Mouse (Mus musculus) embryonic facial prominence, embryonic 14.5 days (tissue): ENCODE measurements at regions not wholly inside any gene's neighbourhood (a gene's known extent, or its start where the extent isn't known, plus 50 kb on each side); places are given as distances from the start of the nearest gene placed in this dataset.
"Not testable (repeated sequence)": the region's sequence is repeated elsewhere in the genome, so short reads cannot be mapped to it uniquely, and the experiment has no call there.

Experiments
- ATAC-seq: fragments of 200-750 bp; cut with Nextera tagmentation; 2 replicates; pipeline ENCODE4 v1.8.0; 2017; ENCODE audit warnings: low read depth, moderate number of reproducible peaks, moderate TSS enrichment
- DNase-seq: peaks from one replicate; pipeline ENCODE4 v3.0.0-alpha.2; 2015; ENCODE audit warnings: low spot score
- H3K27ac ChIP-seq: fragments of 300-500 bp; sonication (generic); replicated peaks from 2 replicates; pipeline ENCODE4 v1.5.1; 2014; ENCODE audit warnings: low read depth, mild to moderate bottlenecking, low read length, moderate library complexity
- H3K27me3 ChIP-seq: fragments of 300-500 bp; sonication (generic); replicated peaks from 2 replicates; pipeline ENCODE4 v1.6.1; 2014; ENCODE audit warnings: low read length; ENCODE audit not compliant: control insufficient read depth, insufficient read depth
- H3K36me3 ChIP-seq: fragments of 300-500 bp; sonication (generic); 2 replicates; pipeline ENCODE4 v1.6.1; 2014; ENCODE audit warnings: low read length, mixed read lengths; ENCODE audit not compliant: control insufficient read depth, insufficient read depth
- H3K4me1 ChIP-seq: fragments of 300-500 bp; sonication (generic); 2 replicates; pipeline ENCODE4 v1.6.1; 2014; ENCODE audit warnings: antibody characterized with exemption, low read length; ENCODE audit not compliant: control insufficient read depth, insufficient read depth
- H3K4me2 ChIP-seq: fragments of 300-500 bp; sonication (generic); 2 replicates; pipeline ENCODE4 v1.6.1; 2014; ENCODE audit warnings: low read depth, mild to moderate bottlenecking, low read length, moderate library complexity, mixed read lengths
- H3K4me3 ChIP-seq: fragments of 300-500 bp; sonication (generic); 2 replicates; pipeline ENCODE4 v1.5.1; 2014; ENCODE audit warnings: low read depth, mild to moderate bottlenecking, low read length
- H3K9ac ChIP-seq: fragments of 300-500 bp; sonication (generic); 2 replicates; pipeline ENCODE4 v1.6.1; 2014; ENCODE audit warnings: low read depth, mild to moderate bottlenecking, low read length, moderate library complexity, mixed read lengths
- H3K9me3 ChIP-seq: fragments of 300-500 bp; sonication (generic); 2 replicates; pipeline ENCODE4 v1.6.1; 2016; ENCODE audit warnings: low read length; ENCODE audit not compliant: control insufficient read depth
- WGBS: fragments of 180-500 bp; shearing (Covaris S2); extraction: QIAGEN DNeasy Blood & Tissue Kit; methylation state at CpG from one replicate; pipeline ENCODE4 v1.1.7; 2014; 5-methylcytosine and 5-hydroxymethylcytosine counted together

- Histone ChIP-seq H3K27ac (no peak overlapping the region; the same call in 1 of the 2 replicates), H3K36me3 (no peaks in the 10 kb centered on the region), H3K27me3 (no peaks in the 10 kb centered on the region), H3K4me1 (peaks cover 6% of the 10 kb centered on the region; the same call in 1 of the 2 replicates), H3K9me3 (no peaks in the 10 kb centered on the region), H3K9ac (peak overlapping the region; percentile 40; the same call in 1 of the 2 replicates), H3K4me2 (peak overlapping the region; percentile 56), H3K4me3 (peak overlapping the region; percentile 33)
- 30% methylated on average over 23 of the region's 23 CpGs for WGBS
- ATAC-seq (peak; percentile 30; the same call in 1 of the 2 replicates), DNase-seq (peak; percentile 53)
Measured at GRCm38 (mm10) chr12:65428214-65428981, 203.1 kb downstream of the Wdr20rt start.

DNA sequence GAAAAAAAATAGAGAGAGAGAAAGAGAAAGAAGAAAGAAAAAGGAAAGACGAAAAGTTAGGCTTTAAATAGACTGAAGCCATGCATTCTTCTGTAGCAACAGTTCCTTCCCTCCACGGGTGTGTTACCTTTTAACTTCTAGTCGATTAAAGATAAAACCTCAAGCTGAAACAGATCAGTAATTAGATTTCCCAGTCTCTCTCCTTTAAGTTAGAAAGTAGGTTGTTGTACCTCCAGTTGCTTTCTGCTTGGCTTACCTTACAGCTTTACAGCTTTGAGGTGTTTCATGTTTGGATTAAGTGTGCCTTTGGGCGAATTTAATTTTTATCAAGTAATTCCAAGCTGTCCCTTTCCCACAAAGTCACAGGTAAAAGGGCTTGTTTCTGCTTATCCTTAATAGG lies 225.5 kb downstream of the Wdr20rt start:
- no peaks in the 10 kb centered on the region for H3K27me3 ChIP-seq
- no peak overlapping the region for H3K27ac ChIP-seq
- 70% methylated on average over 4 of the region's 4 CpGs for WGBS
- no peak for ATAC-seq
- DNase-seq, result no peak
- H3K9ac ChIP-seq, result no peak overlapping the region
- no peak overlapping the region for H3K4me2 ChIP-seq
- H3K9me3 ChIP-seq, result no peaks in the 10 kb centered on the region
- H3K4me3 ChIP-seq, result no peak overlapping the region
- H3K4me1 ChIP-seq, result no peaks in the 10 kb centered on the region
- H3K36me3 ChIP-seq, result no peaks in the 10 kb centered on the region

- ATAC-seq (no peak), DNase-seq (no peak)
- Histone ChIP-seq H3K4me2 (no peak overlapping the region), H3K9me3 (no peaks in the 10 kb centered on the region), H3K4me3 (no peak overlapping the region), H3K4me1 (no peaks in the 10 kb centered on the region), H3K9ac (no peak overlapping the region), H3K36me3 (no peaks in the 10 kb centered on the region), H3K27ac (no peak overlapping the region), H3K27me3 (no peaks in the 10 kb centered on the region)
- 90% methylated on average over 3 of the region's 3 CpGs for WGBS
Measured at GRCm38 (mm10) chr12:65455683-65456082, 230.4 kb downstream of the Wdr20rt start.

- Histone ChIP-seq H3K27me3 (no peaks in the 10 kb centered on the region), H3K27ac (no peak overlapping the region), H3K9ac (no peak overlapping the region), H3K4me3 (no peak overlapping the region), H3K36me3 (no peaks in the 10 kb centered on the region), H3K4me2 (no peak overlapping the region), H3K4me1 (no peaks in the 10 kb centered on the region), H3K9me3 (no peaks in the 10 kb centered on the region)
- DNase-seq (no peak), ATAC-seq (no peak)
- 61% methylated on average over 3 of the region's 3 CpGs for WGBS
Measured at GRCm38 (mm10) chr12:65456956-65457355, 231.6 kb downstream of the Wdr20rt start.

GRCm38 (mm10) chr12:65464246-65464645 lies 238.9 kb downstream of the Wdr20rt start:
- DNase-seq, result no peak
- Histone ChIP-seq H3K4me3 (no peak overlapping the region), H3K9me3 (no peaks in the 10 kb centered on the region), H3K9ac (no peak overlapping the region), H3K27me3 (no peaks in the 10 kb centered on the region), H3K4me2 (no peak overlapping the region), H3K4me1 (no peaks in the 10 kb centered on the region), H3K36me3 (no peaks in the 10 kb centered on the region), H3K27ac (no peak overlapping the region)
- WGBS, result 48% methylated on average over 2 of the region's 2 CpGs
- ATAC-seq, result no peak

- not testable (repeated sequence) for H3K27ac ChIP-seq, H3K9me3 ChIP-seq, DNase-seq, H3K27me3 ChIP-seq, H3K36me3 ChIP-seq, H3K4me3 ChIP-seq, H3K9ac ChIP-seq, H3K4me2 ChIP-seq, H3K4me1 ChIP-seq
- ATAC-seq, result peak; percentile 50; the same call in 1 of the 2 replicates
- 52% methylated on average over 9 of the region's 9 CpGs for WGBS
Measured at GRCm38 (mm10) chr12:65478674-65479073, 253.4 kb downstream of the Wdr20rt start.

GRCm38 (mm10) chr12:65480829-65481228 lies 255.5 kb downstream of the Wdr20rt start:
- DNase-seq, result no peak
- 67% methylated on average over 4 of the region's 4 CpGs for WGBS
- Histone ChIP-seq H3K27ac (no peak overlapping the region), H3K36me3 (no peaks in the 10 kb centered on the region), H3K4me2 (no peak overlapping the region), H3K4me1 (no peaks in the 10 kb centered on the region), H3K9ac (no peak overlapping the region), H3K9me3 (no peaks in the 10 kb centered on the region), H3K27me3 (no peaks in the 10 kb centered on the region), H3K4me3 (no peak overlapping the region)
- ATAC-seq, result no peak

DNA sequence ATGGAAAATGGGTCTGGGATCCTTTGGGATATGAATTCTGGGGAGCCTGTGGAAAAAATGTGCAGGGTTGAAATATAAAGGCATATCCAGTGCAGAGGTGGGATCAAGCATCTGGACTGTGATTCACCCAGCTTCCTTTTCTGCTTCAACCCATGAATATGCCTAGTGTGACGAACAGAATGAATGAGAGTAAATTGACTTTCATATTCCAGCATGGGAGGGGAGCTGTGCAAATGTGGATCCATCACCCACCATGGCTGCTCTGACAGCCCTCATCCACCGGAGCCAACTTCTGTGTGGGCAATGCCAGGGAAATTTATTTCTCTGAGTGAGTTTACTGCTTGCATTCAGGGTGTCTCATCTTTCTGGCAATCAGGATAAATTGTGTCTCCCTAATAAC lies 265.8 kb downstream of the Wdr20rt start:
- no peaks in the 10 kb centered on the region for H3K27me3 ChIP-seq
- no peak overlapping the region for H3K4me2 ChIP-seq
- ATAC-seq (no peak), DNase-seq (no peak)
- H3K27ac ChIP-seq, result no peak overlapping the region
- H3K4me1 ChIP-seq, result no peaks in the 10 kb centered on the region
- 85% methylated on average over 2 of the region's 2 CpGs for WGBS
- no peaks in the 10 kb centered on the region for H3K36me3 ChIP-seq
- H3K9me3 ChIP-seq, result 0 out of 2 replicates have a peak, but pooled peaks cover 8% of the 10 kb centered on the region
- H3K9ac ChIP-seq, result no peak overlapping the region
- no peak overlapping the region for H3K4me3 ChIP-seq
